ENCODE assay signal across 18 mouse cellular contexts in genomic region chr6:84419691-84420090, GRCm38 (mm10).
"Had no signal": no experiment of that assay in that cellular context is flagged by ENCODE, and none has a peak within 500 bp of the region (broad histone marks: within the 10 kb centered on the region; RNA-seq: fewer than 3 reads in every experiment).

No protein-coding gene starts in this region.

- H3K27ac ChIP-seq: lung, embryonic 15.5 days; macrophage; midbrain, embryonic 13.5 days; midbrain, embryonic 15.5 days; neural tube, embryonic 12.5 days; stomach, embryonic 15.5 days; stomach, postnatal 0 days had no signal

- H3K4me3 ChIP-seq: lung, embryonic 15.5 days; megakaryocyte, embryonic 14.5 days; midbrain, embryonic 13.5 days; midbrain, embryonic 15.5 days; neural tube, embryonic 12.5 days; stomach, embryonic 15.5 days had no signal

- H3K4me1 ChIP-seq: lung, embryonic 15.5 days; midbrain, embryonic 13.5 days; midbrain, embryonic 15.5 days; stomach, embryonic 15.5 days had no signal

- H3K9me3 ChIP-seq: lung, embryonic 15.5 days; megakaryocyte, embryonic 14.5 days; midbrain, embryonic 13.5 days; midbrain, embryonic 15.5 days; neural tube, embryonic 12.5 days; stomach, embryonic 15.5 days had no signal

- DNase-seq: lung, adult 2 months; lung, postnatal 14 days; lung, postnatal 36 days; right cerebral cortex, adult 18-20 months; right cerebral cortex, postnatal 25 days; right cerebral cortex, postnatal 4 days; spleen, adult 18-20 months; thymus, adult 2 months; thymus, postnatal 25 days; thymus, postnatal 4 days had no signal

- H3K27me3 ChIP-seq: lung, embryonic 15.5 days; midbrain, embryonic 13.5 days; midbrain, embryonic 15.5 days; neural tube, embryonic 12.5 days; stomach, embryonic 15.5 days had no signal

- H3K36me3 ChIP-seq: lung, embryonic 15.5 days; midbrain, embryonic 13.5 days; midbrain, embryonic 15.5 days; neural tube, embryonic 12.5 days; stomach, embryonic 15.5 days had no signal
